Mouse (Mus musculus) testis, adult 2 months (tissue): Measurements from ENCODE around the gene Nckap1l.
"Not testable (repeated sequence)": the region's sequence is repeated elsewhere in the genome, so short reads cannot be mapped to it uniquely, and the experiment has no call there.

Experiments
- CTCF ChIP-seq: fragments of 200-500 bp; IDR thresholded peaks from 2 replicates; pipeline ENCODE4 v1.5.1; 2012; ENCODE audit warnings: low read depth, mild to moderate bottlenecking, inconsistent platforms, low read length, moderate library complexity; ENCODE audit not compliant: control insufficient read depth, insufficient read depth, insufficient replicate concordance
- POLR2A ChIP-seq: fragments of 200-500 bp; IDR thresholded peaks from 2 replicates; pipeline ENCODE4 v1.6.1; 2012; ENCODE audit warnings: low read depth, mild to moderate bottlenecking, inconsistent platforms, low read length, moderate library complexity; ENCODE audit not compliant: control insufficient read depth

DNA sequence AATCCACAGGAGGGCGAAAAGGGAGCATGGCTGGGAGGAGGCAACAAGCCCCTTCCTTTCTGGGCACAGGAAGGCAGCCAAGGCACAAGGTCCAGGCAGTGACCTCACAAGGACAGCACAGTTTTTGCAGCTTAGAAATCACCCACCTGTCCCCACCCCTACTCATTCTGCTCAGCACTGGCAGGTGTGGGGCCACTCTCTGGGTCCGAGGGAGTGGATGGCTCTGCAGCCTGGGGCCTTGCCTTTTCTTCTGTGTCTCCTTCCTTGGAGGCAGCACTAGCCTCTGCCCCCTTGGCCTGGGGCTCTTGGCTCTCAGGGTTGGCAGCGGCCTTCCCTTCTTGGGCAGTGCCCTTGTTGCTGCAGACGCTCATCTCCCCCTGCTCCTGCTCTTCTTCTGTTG lies 7.6 kb upstream of the Nckap1l start:
- TF ChIP-seq CTCF, result not testable (repeated sequence)
- TF ChIP-seq POLR2A, result peak; percentile 21; the same call in 1 of the 2 replicates
